26 mouse cellular contexts compared by ENCODE assay signal in the genomic region with DNA sequence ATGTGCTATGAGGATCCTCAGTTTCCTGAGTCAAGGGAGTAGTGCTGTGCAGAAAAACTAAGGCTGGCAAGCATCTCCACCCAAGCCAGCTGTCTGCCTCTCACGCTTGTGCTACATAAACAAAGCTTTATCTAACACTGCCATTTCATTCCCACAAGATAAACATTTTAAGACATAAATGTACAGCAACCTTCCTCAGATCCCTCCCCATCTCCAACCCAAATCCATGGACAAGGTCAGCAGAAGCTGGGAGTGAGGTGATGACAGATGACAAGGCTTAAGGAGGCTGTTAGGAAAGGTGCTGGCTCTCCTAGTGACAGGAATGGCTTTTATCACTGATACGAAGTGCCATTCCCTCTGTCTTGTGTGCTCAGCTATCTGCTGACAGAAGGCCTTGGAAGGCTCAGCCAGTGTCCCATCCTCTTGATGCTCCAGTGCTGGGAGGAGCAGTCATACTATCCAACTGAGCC. TPM values are rescaled to one million over a fixed set of nuclear protein-coding genes. Genes with fewer than 3 reads are reported as not detected.
DNase-seq lines count a peak whose midpoint lies in the region; ATAC-seq lines count a peak whose summit lies in the region.
"Had no signal": no experiment of that assay in that cellular context is flagged by ENCODE, and none has a peak within 500 bp of the region (broad histone marks: within the 10 kb centered on the region; RNA-seq: fewer than 3 reads in every experiment).

No protein-coding gene starts in this region.

- DNase-seq in heart, postnatal 4 days, result no peak
- peak; percentile 21 for DNase-seq in midbrain, embryonic 11.5 days (ENCODE audit: low spot score, missing footprints)
- DNase-seq in lung, postnatal 14 days, result peak; percentile 35
- no peak for DNase-seq in gastrocnemius, postnatal 36 days
- DNase-seq: adrenal gland, adult 8-10 months; B cell, adult 2 months; cerebellum, adult 18-20 months; cerebellum, postnatal 14 days; forebrain, postnatal 0 days; kidney, adult 18-20 months; layer of hippocampus, postnatal 36 days; right cerebral cortex, adult 18-20 months; right cerebral cortex, postnatal 4 days; thymus, postnatal 14 days had no signal

- ATAC-seq in heart, embryonic 12.5 days (ENCODE audit: insufficient number of reproducible peaks, low FRiP score), result 0 out of 2 replicates have a peak, but pooled peaks have one; percentile 39
- ATAC-seq in midbrain, embryonic 11.5 days (ENCODE audit: low FRiP score), result no peak
- ATAC-seq in midbrain, embryonic 13.5 days, result no peak
- no peak for ATAC-seq in forebrain, embryonic 16.5 days
- ATAC-seq: forebrain, postnatal 0 days had no signal

- 12% methylated on average over 2 of the region's 2 CpGs for WGBS in heart, embryonic 12.5 days
- WGBS in midbrain, embryonic 11.5 days, result 78% methylated on average over 2 of the region's 2 CpGs
- WGBS in midbrain, embryonic 13.5 days, result 81% methylated on average over 2 of the region's 2 CpGs
- WGBS in forebrain, embryonic 16.5 days, result 79% methylated on average over 2 of the region's 2 CpGs

- peaks cover 31% of the 10 kb centered on the region for H3K4me1 ChIP-seq in heart, embryonic 12.5 days (replicated peaks)
- no peaks in the 10 kb centered on the region for H3K4me1 ChIP-seq in midbrain, embryonic 11.5 days (ENCODE audit: control insufficient read depth, insufficient read depth, low read length)
- H3K4me1 ChIP-seq in midbrain, embryonic 13.5 days (replicated peaks), result no peaks in the 10 kb centered on the region
- H3K4me1 ChIP-seq in forebrain, embryonic 16.5 days (replicated peaks; ENCODE audit: control insufficient read depth, insufficient read depth, low read length), result no peaks in the 10 kb centered on the region
- H3K4me1 ChIP-seq: forebrain, embryonic 10.5 days; hindbrain, embryonic 12.5 days; limb, embryonic 12.5 days had no signal

- H3K36me3 ChIP-seq in heart, embryonic 12.5 days, result no peaks in the 10 kb centered on the region
- no peaks in the 10 kb centered on the region for H3K36me3 ChIP-seq in midbrain, embryonic 11.5 days (ENCODE audit: control insufficient read depth, insufficient read depth, low read length)
- H3K36me3 ChIP-seq in midbrain, embryonic 13.5 days, result no peaks in the 10 kb centered on the region
- H3K36me3 ChIP-seq in forebrain, embryonic 16.5 days (ENCODE audit: control insufficient read depth, insufficient read depth), result no peaks in the 10 kb centered on the region
- H3K36me3 ChIP-seq: forebrain, embryonic 10.5 days; G1E; hindbrain, embryonic 12.5 days; limb, embryonic 12.5 days had no signal

- intact Hi-C loops in gastrocnemius, postnatal 36 days (cut with DNase I), result no loop called here

- H3K9ac ChIP-seq in heart, embryonic 12.5 days, result no peak overlapping the region
- H3K9ac ChIP-seq in midbrain, embryonic 11.5 days (ENCODE audit: low read length), result no peak overlapping the region
- no peak overlapping the region for H3K9ac ChIP-seq in midbrain, embryonic 13.5 days (replicated peaks)
- no peak overlapping the region for H3K9ac ChIP-seq in forebrain, embryonic 16.5 days (replicated peaks; ENCODE audit: low read depth, low read length)
- H3K9ac ChIP-seq: forebrain, postnatal 0 days; hindbrain, embryonic 12.5 days; limb, embryonic 12.5 days had no signal

- H3K4me2 ChIP-seq in heart, embryonic 12.5 days, result no peak overlapping the region
- H3K4me2 ChIP-seq in midbrain, embryonic 11.5 days, result no peak overlapping the region
- H3K4me2 ChIP-seq in midbrain, embryonic 13.5 days (replicated peaks), result no peak overlapping the region
- H3K4me2 ChIP-seq in forebrain, embryonic 16.5 days (ENCODE audit: low read length), result no peak overlapping the region
- H3K4me2 ChIP-seq: hindbrain, embryonic 12.5 days; limb, embryonic 12.5 days; liver, embryonic 11.5 days had no signal

- H3K9me3 ChIP-seq in heart, embryonic 12.5 days (replicated peaks), result no peaks in the 10 kb centered on the region
- no peaks in the 10 kb centered on the region for H3K9me3 ChIP-seq in midbrain, embryonic 11.5 days (ENCODE audit: control insufficient read depth, low read length)
- no peaks in the 10 kb centered on the region for H3K9me3 ChIP-seq in midbrain, embryonic 13.5 days
- H3K9me3 ChIP-seq in forebrain, embryonic 16.5 days (ENCODE audit: control insufficient read depth, low read length), result no peaks in the 10 kb centered on the region
- H3K9me3 ChIP-seq: forebrain, embryonic 10.5 days; hindbrain, embryonic 12.5 days; limb, embryonic 12.5 days had no signal

- H3K4me3 ChIP-seq in heart, embryonic 12.5 days, result no peak overlapping the region
- no peak overlapping the region for H3K4me3 ChIP-seq in midbrain, embryonic 11.5 days (ENCODE audit: low read depth, low read length)
- H3K4me3 ChIP-seq in midbrain, embryonic 13.5 days (replicated peaks), result no peak overlapping the region
- no peak overlapping the region for H3K4me3 ChIP-seq in forebrain, embryonic 16.5 days (replicated peaks; ENCODE audit: low read length)
- H3K4me3 ChIP-seq: forebrain, embryonic 10.5 days; hindbrain, embryonic 12.5 days; limb, embryonic 12.5 days had no signal

- H3K27ac ChIP-seq in heart, embryonic 12.5 days (ENCODE audit: poor library complexity, severe bottlenecking), result no peak overlapping the region
- H3K27ac ChIP-seq in midbrain, embryonic 11.5 days (ENCODE audit: low read depth, low read length), result no peak overlapping the region
- no peak overlapping the region for H3K27ac ChIP-seq in midbrain, embryonic 13.5 days
- no peak overlapping the region for H3K27ac ChIP-seq in forebrain, embryonic 16.5 days (ENCODE audit: low read length)
- H3K27ac ChIP-seq: forebrain, embryonic 10.5 days; hindbrain, embryonic 12.5 days; kidney, postnatal 0 days; limb, embryonic 12.5 days; macrophage had no signal

- H3K27me3 ChIP-seq in heart, embryonic 12.5 days (replicated peaks), result peaks cover 33% of the 10 kb centered on the region
- H3K27me3 ChIP-seq in midbrain, embryonic 11.5 days (ENCODE audit: control insufficient read depth, insufficient read depth, low read length), result no peaks in the 10 kb centered on the region
- no peaks in the 10 kb centered on the region for H3K27me3 ChIP-seq in midbrain, embryonic 13.5 days
- H3K27me3 ChIP-seq in forebrain, embryonic 16.5 days (replicated peaks; ENCODE audit: control insufficient read depth, insufficient read depth, low read length), result no peaks in the 10 kb centered on the region
- H3K27me3 ChIP-seq: CH12.LX; hindbrain, embryonic 12.5 days; limb, embryonic 12.5 days had no signal

RNA-seq across cellular contexts. Expression of a gene that starts 21.5 kb away (rescaled TPM):
- 0.93 and 0.95 TPM in 2 replicates for polyA plus RNA-seq in heart, embryonic 12.5 days (2016; fragmentation: Nextera tagmentation; extraction: Ambion mirVana)
- total RNA-seq in heart, postnatal 4 days (2021), result under 1 TPM; 0.79 to 0.81 TPM
- polyA plus RNA-seq in midbrain, embryonic 11.5 days (2014; fragmentation: Nextera tagmentation; extraction: Ambion mirVana), result 1.4 and 2.2 TPM in 2 replicates
- polyA plus RNA-seq in midbrain, embryonic 13.5 days (2015; fragmentation: Nextera tagmentation; extraction: Ambion mirVana), result 0.79 and 1.5 TPM in 2 replicates
- 1.6 and 2.1 TPM in 2 replicates for polyA plus RNA-seq in forebrain, embryonic 16.5 days (2015; fragmentation: Nextera tagmentation; extraction: Ambion mirVana)
- under 1 TPM in 1 of 2 experiments, not detected in 1; 0.52 TPM for total RNA-seq in gastrocnemius, postnatal 36 days (2021)
- total RNA-seq: CH12.LX; G1E; gastrocnemius, adult 18-20 months had no signal
- polyA plus RNA-seq: G1E, macrophage had no signal

RNA-seq across cellular contexts. Expression of a gene that starts 34.4 kb away (rescaled TPM):
- 13.0 and 14.1 TPM in 2 replicates for polyA plus RNA-seq in heart, embryonic 12.5 days (2016; fragmentation: Nextera tagmentation; extraction: Ambion mirVana)
- 10 to 100 TPM; 37.2 to 41.4 TPM for total RNA-seq in heart, postnatal 4 days (2021)
- polyA plus RNA-seq in midbrain, embryonic 11.5 days (2014; fragmentation: Nextera tagmentation; extraction: Ambion mirVana), result 16.3 and 21.0 TPM in 2 replicates
- 4.5 and 4.8 TPM in 2 replicates for polyA plus RNA-seq in midbrain, embryonic 13.5 days (2015; fragmentation: Nextera tagmentation; extraction: Ambion mirVana)
- polyA plus RNA-seq in forebrain, embryonic 16.5 days (2015; fragmentation: Nextera tagmentation; extraction: Ambion mirVana), result 7.3 and 10.4 TPM in 2 replicates
- total RNA-seq in gastrocnemius, postnatal 36 days (2021), result 10 to 100 TPM; 12.6 to 17.4 TPM
- total RNA-seq: CH12.LX, G1E had no signal
- polyA plus RNA-seq: G1E had no signal

Comparison
In these comparisons a context has a peak if more than half of its experiments do, and no peak if none do; other contexts are left out.
1. DNase-seq: peak in midbrain, embryonic 11.5 days (single experiment) and lung, postnatal 14 days (single experiment); none in heart, postnatal 4 days (single experiment) and gastrocnemius, postnatal 36 days (0 of 2).